8 mouse cellular contexts compared by ENCODE assay signal in genomic region chr10:62410943-62411342, GRCm38 (mm10). TPM values are rescaled to one million over a fixed set of nuclear protein-coding genes. Genes with fewer than 3 reads are reported as not detected.
A peak's percentile ranks its signal among the peaks of the same experiment; 100 is the strongest.
DNase-seq lines count a peak whose midpoint lies in the region; ATAC-seq and TF ChIP-seq lines count a peak whose summit lies in the region.

No protein-coding gene starts in this region.

- no peak overlapping the region for H3K4me3 ChIP-seq in kidney, adult 2 months (ENCODE audit: insufficient read depth, low read depth, low read length)
- H3K4me3 ChIP-seq in liver, adult 2 months (ENCODE audit: insufficient read depth, low read depth, low read length), result no peak overlapping the region
- no peak overlapping the region for H3K4me3 ChIP-seq in neural tube, embryonic 11.5 days (ENCODE audit: low read depth, low read length)
- no peak overlapping the region for H3K4me3 ChIP-seq in stomach, postnatal 0 days (ENCODE audit: low read depth, low read length)

- ATAC-seq in neural tube, embryonic 11.5 days (ENCODE audit: insufficient read depth, low FRiP score, low TSS enrichment), result no peak
- peak; percentile 28; the same call in 1 of the 2 replicates for ATAC-seq in stomach, postnatal 0 days (ENCODE audit: low FRiP score, low TSS enrichment)

- TF ChIP-seq POLR2A in kidney, adult 2 months (IDR thresholded peaks at IDR 0.05; ENCODE audit: low read depth, low read length), result no peak
- no peak for TF ChIP-seq POLR2A in liver, adult 2 months (IDR thresholded peaks at IDR 0.05; ENCODE audit: extremely low read depth, insufficient read depth, low read length)

- no peaks in the 10 kb centered on the region for H3K79me2 ChIP-seq in liver, adult 2 months (ENCODE audit: control insufficient read depth, insufficient read depth, low read length)

- no peak overlapping the region for H3K27ac ChIP-seq in kidney, adult 2 months (ENCODE audit: insufficient read depth, low read depth, low read length)
- no peak overlapping the region for H3K27ac ChIP-seq in liver, adult 2 months (replicated peaks; ENCODE audit: insufficient read depth, low read depth, low read length)
- no peak overlapping the region for H3K27ac ChIP-seq in neural tube, embryonic 11.5 days (ENCODE audit: low read depth, low read length)
- no peak overlapping the region for H3K27ac ChIP-seq in stomach, postnatal 0 days (replicated peaks)

- peak; percentile 89 for TF ChIP-seq CTCF in kidney, adult 2 months (conservative IDR thresholded peaks at IDR 0.05; ENCODE audit: insufficient read depth, insufficient read length, low read depth, low read length)
- TF ChIP-seq CTCF in liver, adult 2 months (IDR thresholded peaks at IDR 0.05; ENCODE audit: low read depth, low read length), result peak; percentile 90
- TF ChIP-seq CTCF in stomach, postnatal 0 days (IDR thresholded peaks at IDR 0.05; ENCODE audit: low read depth), result peak; percentile 95

- no peaks in the 10 kb centered on the region for H3K27me3 ChIP-seq in kidney, adult 2 months (replicated peaks; ENCODE audit: control insufficient read depth, insufficient read depth, low read length)
- no peaks in the 10 kb centered on the region for H3K27me3 ChIP-seq in liver, adult 2 months (ENCODE audit: control insufficient read depth, insufficient read depth, low read length)
- H3K27me3 ChIP-seq in neural tube, embryonic 11.5 days (ENCODE audit: control insufficient read depth, insufficient read depth, low read length), result no peaks in the 10 kb centered on the region
- no peaks in the 10 kb centered on the region for H3K27me3 ChIP-seq in stomach, postnatal 0 days (ENCODE audit: control insufficient read depth, insufficient read depth, low read length)

- peaks cover 6% of the 10 kb centered on the region; the same call in 1 of the 2 replicates for H3K4me1 ChIP-seq in kidney, adult 2 months (ENCODE audit: control insufficient read depth, insufficient read depth, low read length)
- no peaks in the 10 kb centered on the region for H3K4me1 ChIP-seq in liver, adult 2 months (ENCODE audit: control insufficient read depth, insufficient read depth, low read length)
- H3K4me1 ChIP-seq in neural tube, embryonic 11.5 days (ENCODE audit: control insufficient read depth, insufficient read depth, low read length), result no peaks in the 10 kb centered on the region
- H3K4me1 ChIP-seq in stomach, postnatal 0 days (replicated peaks; ENCODE audit: control insufficient read depth, insufficient read depth), result no peaks in the 10 kb centered on the region

- no peaks in the 10 kb centered on the region for H3K36me3 ChIP-seq in kidney, adult 2 months (ENCODE audit: control insufficient read depth, insufficient read depth, low read length)
- H3K36me3 ChIP-seq in liver, adult 2 months (ENCODE audit: control insufficient read depth, insufficient read depth, low read length), result no peaks in the 10 kb centered on the region
- no peaks in the 10 kb centered on the region for H3K36me3 ChIP-seq in neural tube, embryonic 11.5 days (ENCODE audit: control insufficient read depth, insufficient read depth, low read length)
- no peaks in the 10 kb centered on the region for H3K36me3 ChIP-seq in stomach, postnatal 0 days (ENCODE audit: control insufficient read depth, insufficient read depth, low read length)

- TF ChIP-seq EP300 in stomach, postnatal 0 days (optimal IDR thresholded peaks at IDR 0.05), result no peak

- no peak overlapping the region for H3K9ac ChIP-seq in liver, adult 2 months (ENCODE audit: low read depth, low read length)
- no peak overlapping the region for H3K9ac ChIP-seq in neural tube, embryonic 11.5 days (ENCODE audit: low read length)
- H3K9ac ChIP-seq in stomach, postnatal 0 days (ENCODE audit: low read length), result no peak overlapping the region

- 4% methylated on average over 5 of the region's 5 CpGs for WGBS in kidney, adult 2 months
- WGBS in liver, adult 2 months, result 18% methylated on average over 5 of the region's 5 CpGs
- WGBS in neural tube, embryonic 11.5 days, result 14% methylated on average over 5 of the region's 5 CpGs
- 4% methylated on average over 5 of the region's 5 CpGs for WGBS in stomach, postnatal 0 days

- H3K9me3 ChIP-seq in neural tube, embryonic 11.5 days (ENCODE audit: control insufficient read depth, low read length), result no peaks in the 10 kb centered on the region
- H3K9me3 ChIP-seq in stomach, postnatal 0 days (ENCODE audit: control insufficient read depth, low read length), result no peaks in the 10 kb centered on the region

- H3K4me2 ChIP-seq in neural tube, embryonic 11.5 days (ENCODE audit: low read depth), result no peak overlapping the region
- H3K4me2 ChIP-seq in stomach, postnatal 0 days (replicated peaks; ENCODE audit: low read depth), result no peak overlapping the region

- DNase-seq in A20 (ENCODE audit: low read depth, low spot score), result peak; percentile 66
- DNase-seq in ZHBTc4 (ENCODE audit: low read depth, low spot score), result peak; percentile 82
- peak; percentile 49 to 74 for DNase-seq in cerebellum, postnatal 4 days (ENCODE audit: low spot score in 2 of 2)
- DNase-seq in gastrocnemius, adult 18-20 months (ENCODE audit: low spot score), result peak; percentile 53
- DNase-seq in kidney, adult 2 months, result peak; percentile 73
- DNase-seq in liver, adult 2 months (ENCODE audit: extremely low read depth, low read depth, low spot score), result peak; percentile 11
- peak; percentile 72 for DNase-seq in neural tube, embryonic 11.5 days (ENCODE audit: low spot score)
- peak; percentile 80 for DNase-seq in stomach, postnatal 0 days (ENCODE audit: low spot score)

RNA-seq across cellular contexts. Expression of gene Hkdc1, which starts 11.3 kb away (rescaled TPM):
- total RNA-seq in gastrocnemius, adult 18-20 months (2021), result not detected
- 1.1 TPM in 2 replicates for polyA plus RNA-seq in kidney, adult 2 months (2012; rRNA removed)
- under 0.01 and 0.18 TPM in 2 replicates for total RNA-seq in liver, adult 2 months (2014; rRNA removed)
- 0.05 TPM in 1 of 2 replicates, not detected in the other for polyA plus RNA-seq in liver, adult 2 months (2012; rRNA removed)
- 0.22 TPM in 1 of 2 replicates, not detected in the other for polyA plus RNA-seq in neural tube, embryonic 11.5 days (2014; fragmentation: Nextera tagmentation; extraction: Ambion mirVana)
- polyA plus RNA-seq in stomach, postnatal 0 days (2015; fragmentation: Nextera tagmentation; extraction: Ambion mirVana), result 5.5 and 5.6 TPM in 2 replicates

RNA-seq across cellular contexts. Expression of gene Hk1, which starts 31.2 kb away (rescaled TPM):
- 1 to 10 TPM; 4.7 to 7.2 TPM for total RNA-seq in gastrocnemius, adult 18-20 months (2021)
- polyA plus RNA-seq in kidney, adult 2 months (2012; rRNA removed), result 60.5 and 60.9 TPM in 2 replicates
- total RNA-seq in liver, adult 2 months (2014; rRNA removed), result 1.6 and 1.7 TPM in 2 replicates
- polyA plus RNA-seq in liver, adult 2 months (2012; rRNA removed), result 1.4 TPM in 2 replicates
- 27.6 and 36.9 TPM in 2 replicates for polyA plus RNA-seq in neural tube, embryonic 11.5 days (2014; fragmentation: Nextera tagmentation; extraction: Ambion mirVana)
- polyA plus RNA-seq in stomach, postnatal 0 days (2015; fragmentation: Nextera tagmentation; extraction: Ambion mirVana), result 35.6 and 36.5 TPM in 2 replicates

RNA-seq across cellular contexts. Expression of gene 4930507D05Rik, which starts 38.3 kb away (rescaled TPM):
- not detected for total RNA-seq in gastrocnemius, adult 18-20 months (2021)
- polyA plus RNA-seq in kidney, adult 2 months (2012; rRNA removed), result 0.14 and 0.16 TPM in 2 replicates
- total RNA-seq in liver, adult 2 months (2014; rRNA removed), result 0.09 and 0.27 TPM in 2 replicates
- polyA plus RNA-seq in liver, adult 2 months (2012; rRNA removed), result 0.12 TPM in 1 of 2 replicates, not detected in the other
- 0.99 and 1.0 TPM in 2 replicates for polyA plus RNA-seq in neural tube, embryonic 11.5 days (2014; fragmentation: Nextera tagmentation; extraction: Ambion mirVana)
- polyA plus RNA-seq in stomach, postnatal 0 days (2015; fragmentation: Nextera tagmentation; extraction: Ambion mirVana), result 0.21 and 0.23 TPM in 2 replicates

RNA-seq across cellular contexts. Expression of gene Supv3l1, which starts 38.6 kb away (rescaled TPM):
- 10 to 100 TPM; 14.2 to 16.0 TPM for total RNA-seq in gastrocnemius, adult 18-20 months (2021)
- polyA plus RNA-seq in kidney, adult 2 months (2012; rRNA removed), result 22.9 and 25.4 TPM in 2 replicates
- 18.8 and 19.1 TPM in 2 replicates for total RNA-seq in liver, adult 2 months (2014; rRNA removed)
- polyA plus RNA-seq in liver, adult 2 months (2012; rRNA removed), result 10.5 and 12.1 TPM in 2 replicates
- 27.1 and 28.4 TPM in 2 replicates for polyA plus RNA-seq in neural tube, embryonic 11.5 days (2014; fragmentation: Nextera tagmentation; extraction: Ambion mirVana)
- polyA plus RNA-seq in stomach, postnatal 0 days (2015; fragmentation: Nextera tagmentation; extraction: Ambion mirVana), result 12.6 and 13.9 TPM in 2 replicates

Comparison
In these comparisons a context has a peak if more than half of its experiments do, and no peak if none do; other contexts are left out.
1. DNase-seq: peak in every context shown above with its lines; median percentile 82 in ZHBTc4; 80 in stomach, postnatal 0 days; 73 in kidney, adult 2 months; 72 in neural tube, embryonic 11.5 days; 66 in A20; 62 in cerebellum, postnatal 4 days; 53 in gastrocnemius, adult 18-20 months; 11 in liver, adult 2 months.
2. RNA of gene Hk1, which starts 31.2 kb away (polyA plus RNA-seq): 60.5 to 60.9 TPM in kidney, adult 2 months, 27.6 to 36.9 TPM in neural tube, embryonic 11.5 days and 35.6 to 36.5 TPM in stomach, postnatal 0 days; 1.4 TPM in liver, adult 2 months; every median in the first group is over 10 times any median in the second.
3. Peak in every context shown above with its lines, with median percentiles within 50 percentile points of each other: CTCF ChIP-seq.